Mouse (Mus musculus) heart, embryonic 10.5 days (tissue): ENCODE measurements around the gene Pigb. TPM values are rescaled to one million over a fixed set of nuclear protein-coding genes. Genes with fewer than 3 reads are reported as not detected.
A peak's percentile ranks its signal among the peaks of the same experiment; 100 is the strongest.
"Not testable (repeated sequence)": the region's sequence is repeated elsewhere in the genome, so short reads cannot be mapped to it uniquely, and the experiment has no call there.

Experiments used
- DNase-seq: peaks from one replicate; pipeline ENCODE4 v3.0.0-alpha.2; 2017; ENCODE audit warnings: low spot score
- H3K27ac ChIP-seq: fragments of 300-500 bp; sonication (generic); 2 replicates; pipeline ENCODE4 v1.5.1; 2016; ENCODE audit warnings: mild to moderate bottlenecking
- H3K27me3 ChIP-seq: fragments of 300-500 bp; sonication (generic); 2 replicates; pipeline ENCODE4 v1.6.1; 2016; ENCODE audit warnings: mild to moderate bottlenecking; ENCODE audit not compliant: poor library complexity, insufficient read depth, severe bottlenecking
- H3K36me3 ChIP-seq: fragments of 300-500 bp; sonication (generic); 2 replicates; pipeline ENCODE4 v1.6.1; 2016; ENCODE audit warnings: mild to moderate bottlenecking, moderate library complexity
- H3K4me1 ChIP-seq: fragments of 300-500 bp; sonication (generic); 2 replicates; pipeline ENCODE4 v1.6.1; 2016; ENCODE audit warnings: mild to moderate bottlenecking
- H3K4me3 ChIP-seq: fragments of 300-500 bp; sonication (generic); 2 replicates; pipeline ENCODE4 v1.5.1; 2016; ENCODE audit warnings: mild to moderate bottlenecking, moderate library complexity
- H3K9me3 ChIP-seq: fragments of 300-500 bp; sonication (generic); 2 replicates; pipeline ENCODE4 v1.6.1; 2016; ENCODE audit warnings: mild to moderate bottlenecking, moderate library complexity
- WGBS: fragments of 180-500 bp; shearing (Covaris S2); methylation state at CpG from one replicate; pipeline ENCODE4 v1.1.7; 2016; 5-methylcytosine and 5-hydroxymethylcytosine counted together
- polyA plus RNA-seq: library from polyadenylated mRNA; unstranded; fragments of >200 nt; fragmentation: Nextera tagmentation; extraction: Ambion mirVana; gene quantifications from 2 replicates; pipeline ENCODE4 v1.2.1, GENCODE M21; 2016

Pigb gene
- polyA plus RNA-seq: 10.9 and 13.2 TPM in 2 replicates

DNA sequence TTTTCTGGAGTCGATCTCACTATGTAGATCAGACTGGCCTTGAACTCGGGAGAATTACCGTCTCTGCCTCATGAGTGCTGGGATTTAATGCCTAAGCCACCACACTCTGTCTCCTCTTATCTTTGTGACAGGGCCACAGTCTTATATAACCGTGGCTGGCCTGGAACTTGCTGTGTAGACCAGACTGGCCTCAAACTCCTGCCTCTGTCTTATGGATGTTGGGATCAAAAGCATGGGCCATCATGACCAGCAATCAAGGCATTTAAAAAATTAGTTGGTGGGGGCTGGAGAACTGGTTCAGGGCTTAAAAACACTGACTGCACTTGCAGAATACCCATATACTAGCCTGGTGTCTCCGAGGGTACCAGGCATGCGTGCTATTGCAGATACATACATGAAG lies at the start of gene Pigb:
Gene Pigb (minus strand): TSS at position 299 of the 400 bp plus-strand sequence.
- H3K4me3 ChIP-seq: peak within 1 kb of the TSS; percentile 90
- no peaks in the 10 kb centered on the region for H3K36me3 ChIP-seq
- WGBS: 30% methylated on average over 6 of the region's 6 CpGs
- H3K4me1 ChIP-seq: peaks cover 26% of the 10 kb centered on the region
- H3K27me3 ChIP-seq: no peaks in the 10 kb centered on the region
- no peaks in the 10 kb centered on the region for H3K9me3 ChIP-seq
- DNase-seq: no peak
- H3K27ac ChIP-seq: peak within 1 kb of the TSS; percentile 92

DNA sequence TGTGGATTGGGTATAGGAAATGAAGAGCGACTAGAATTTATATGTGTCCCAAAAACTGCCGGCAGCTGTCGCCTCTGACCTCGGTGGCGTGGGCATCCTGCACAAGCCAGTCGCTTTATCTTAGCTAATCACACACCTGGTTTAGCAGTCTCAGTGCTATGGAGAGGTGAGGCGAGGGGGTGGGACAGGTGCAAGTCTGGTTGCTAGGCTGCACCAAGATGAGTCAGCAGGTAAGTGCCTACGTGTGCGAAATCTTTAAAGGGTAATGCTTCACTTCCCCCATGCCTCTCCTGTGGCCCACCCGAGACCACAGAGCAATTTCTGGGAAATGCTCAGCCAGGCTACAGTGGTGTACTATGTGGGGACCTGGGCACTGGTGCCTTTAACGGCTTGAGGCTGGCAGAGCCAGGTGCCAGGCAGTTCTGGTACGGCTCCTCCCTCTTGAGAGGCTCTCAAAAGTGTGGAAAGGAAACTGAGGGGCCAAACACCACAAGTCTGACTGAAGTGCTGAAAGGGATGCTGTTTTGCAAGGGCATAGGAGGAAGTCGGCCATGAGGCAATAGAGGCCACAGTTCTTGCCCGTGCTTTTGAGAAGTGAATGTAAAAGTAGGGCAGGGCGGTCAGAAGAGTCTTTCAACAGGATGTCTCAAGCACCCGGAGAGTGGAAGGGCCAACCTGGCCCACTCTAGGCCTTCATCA lies 49.2 kb upstream of the Pigb start:
- H3K36me3 ChIP-seq: no peaks in the 10 kb centered on the region
- 66% methylated on average over 16 of the region's 16 CpGs for WGBS
- peaks cover 16% of the 10 kb centered on the region; the same call in 1 of the 2 replicates for H3K27me3 ChIP-seq
- no peaks in the 10 kb centered on the region for H3K9me3 ChIP-seq
- DNase-seq: no peak
- no peak overlapping the region for H3K4me3 ChIP-seq
- no peak overlapping the region for H3K27ac ChIP-seq
- peaks cover 8% of the 10 kb centered on the region; the same call in 1 of the 2 replicates for H3K4me1 ChIP-seq

DNA sequence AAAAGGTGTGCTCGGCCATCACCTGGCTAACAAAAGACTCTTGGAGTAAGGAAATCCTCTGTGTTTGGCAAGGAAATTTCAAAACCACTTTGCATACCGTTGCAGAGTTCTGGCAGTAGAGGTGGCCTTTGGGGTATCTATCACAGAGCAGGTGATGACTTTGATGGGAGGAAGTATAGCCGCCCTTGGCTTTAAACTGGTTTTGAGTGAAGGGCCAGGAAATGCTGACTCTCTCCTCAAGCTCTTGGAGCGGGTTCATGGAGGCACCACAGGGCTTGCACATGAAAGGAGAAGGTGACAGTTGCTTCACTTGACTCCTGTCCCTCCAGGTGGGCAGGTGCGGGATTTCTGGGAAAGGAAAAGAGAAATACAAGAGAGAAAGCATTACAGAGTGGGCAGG lies 47.4 kb upstream of the Pigb start:
- H3K9me3 ChIP-seq: no peaks in the 10 kb centered on the region
- no peak for DNase-seq
- 69% methylated on average over 5 of the region's 5 CpGs for WGBS
- H3K36me3 ChIP-seq: no peaks in the 10 kb centered on the region
- no peak overlapping the region for H3K27ac ChIP-seq
- H3K4me1 ChIP-seq: peaks cover 8% of the 10 kb centered on the region; the same call in 1 of the 2 replicates
- peaks cover 16% of the 10 kb centered on the region; the same call in 1 of the 2 replicates for H3K27me3 ChIP-seq
- H3K4me3 ChIP-seq: no peak overlapping the region

DNA sequence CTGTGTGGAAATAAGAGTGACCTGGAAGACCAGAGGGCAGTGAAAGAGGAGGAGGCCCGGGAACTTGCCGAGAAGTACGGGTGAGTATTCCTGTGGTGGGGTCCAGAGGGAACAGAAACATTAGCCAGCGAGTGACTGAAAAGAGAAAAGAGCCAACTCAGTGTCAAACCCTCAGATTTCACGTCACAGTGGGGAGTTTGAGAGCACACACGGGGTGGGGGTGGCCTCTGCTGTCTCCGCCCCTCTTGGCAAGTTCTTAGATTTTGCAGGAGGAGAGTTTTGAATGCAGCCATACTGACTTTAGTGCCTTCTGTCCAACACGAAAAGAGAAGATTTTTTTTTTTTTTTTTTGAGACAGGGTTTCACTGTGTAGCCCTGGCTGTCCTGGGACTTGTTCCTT lies 46.9 kb upstream of the Pigb start:
- Histone ChIP-seq H3K4me3 (no peak overlapping the region), H3K27ac (no peak overlapping the region), H3K36me3 (no peaks in the 10 kb centered on the region), H3K9me3 (no peaks in the 10 kb centered on the region), H3K4me1 (peaks cover 8% of the 10 kb centered on the region; the same call in 1 of the 2 replicates), H3K27me3 (peaks cover 16% of the 10 kb centered on the region; the same call in 1 of the 2 replicates)
- WGBS: 64% methylated on average over 8 of the region's 8 CpGs
- DNase-seq: no peak

DNA sequence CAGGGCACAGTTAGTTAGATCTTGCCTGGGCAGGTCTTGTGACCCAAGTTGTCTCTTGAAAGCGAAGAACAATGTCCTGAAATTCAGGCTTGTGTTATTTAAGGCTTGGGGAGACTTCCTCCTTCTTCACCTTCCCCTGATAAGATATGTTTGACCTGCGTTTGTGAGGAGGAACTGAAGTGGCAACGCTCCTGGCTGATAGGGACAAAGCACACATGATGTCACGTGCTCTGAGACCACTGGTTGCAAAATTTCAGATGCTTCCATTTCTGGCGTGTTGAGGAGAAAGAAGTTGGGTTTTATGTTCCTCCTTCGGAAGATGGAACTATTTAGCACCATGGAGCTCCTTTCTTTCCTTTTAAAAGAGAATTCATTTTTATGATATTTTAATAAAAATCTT lies 45.7 kb upstream of the Pigb start:
- peaks cover 8% of the 10 kb centered on the region; the same call in 1 of the 2 replicates for H3K4me1 ChIP-seq
- H3K4me3 ChIP-seq: no peak overlapping the region
- no peak for DNase-seq
- H3K27ac ChIP-seq: no peak overlapping the region
- H3K27me3 ChIP-seq: peaks cover 16% of the 10 kb centered on the region; the same call in 1 of the 2 replicates
- no peaks in the 10 kb centered on the region for H3K9me3 ChIP-seq
- no peaks in the 10 kb centered on the region for H3K36me3 ChIP-seq
- 47% methylated on average over 6 of the region's 6 CpGs for WGBS

DNA sequence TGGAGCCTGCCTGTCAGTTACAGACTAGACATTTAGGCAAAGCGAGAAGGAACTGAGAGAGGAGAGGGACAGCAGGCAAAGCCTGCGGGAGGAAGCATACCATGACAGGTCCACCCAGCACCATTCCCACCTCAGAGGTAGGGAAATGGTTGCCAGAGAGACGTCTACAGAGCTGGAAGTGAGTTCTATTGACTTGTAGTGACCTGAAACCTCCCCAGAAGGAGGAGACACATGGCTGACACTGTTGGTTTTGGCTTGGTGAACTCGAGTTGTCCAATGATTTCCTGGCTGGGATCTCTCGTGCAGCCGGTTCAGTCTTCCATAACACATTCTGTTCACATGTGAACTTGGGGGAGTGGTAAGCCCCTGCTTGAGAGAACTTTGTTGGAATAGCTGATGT lies 43.8 kb upstream of the Pigb start:
- Histone ChIP-seq H3K36me3 (no peaks in the 10 kb centered on the region), H3K4me1 (peaks cover 8% of the 10 kb centered on the region; the same call in 1 of the 2 replicates), H3K4me3 (no peak overlapping the region), H3K9me3 (no peaks in the 10 kb centered on the region), H3K27me3 (peaks cover 11% of the 10 kb centered on the region; the same call in 1 of the 2 replicates), H3K27ac (no peak overlapping the region)
- 70% methylated on average over 6 of the region's 6 CpGs for WGBS
- DNase-seq: no peak

DNA sequence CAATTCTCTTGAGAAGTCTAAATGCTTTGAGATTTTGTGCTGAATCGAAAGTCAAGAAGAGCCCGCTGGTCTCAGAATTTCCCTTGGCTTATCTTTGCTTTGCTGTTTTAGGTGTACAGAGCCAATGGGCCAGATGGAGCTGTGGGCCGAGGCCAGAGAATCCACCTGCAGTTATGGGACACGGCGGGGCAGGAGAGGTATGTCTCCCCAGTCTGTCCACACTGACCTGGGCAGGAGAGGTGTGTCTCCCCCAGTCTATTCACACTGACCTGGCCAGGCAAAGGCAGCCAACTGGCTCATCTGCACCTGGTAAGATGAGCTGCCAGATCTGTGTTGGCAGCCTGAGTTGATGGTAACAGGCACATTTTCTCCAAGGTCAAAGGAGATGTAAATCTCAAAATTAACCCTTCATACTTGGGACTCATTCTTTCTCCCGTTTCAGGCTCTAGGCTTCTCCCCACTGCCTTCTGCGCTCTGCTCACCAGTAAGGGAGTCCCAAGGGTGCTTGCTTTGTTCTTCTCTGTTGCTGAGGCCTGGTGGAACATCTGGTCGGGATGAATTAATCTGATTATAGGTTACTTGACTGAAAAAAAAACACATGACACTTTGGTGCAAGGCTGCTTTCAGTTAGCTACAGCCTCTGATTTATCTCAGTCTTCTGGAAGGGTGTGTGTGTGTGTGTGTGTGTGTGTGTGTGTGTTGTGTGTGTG lies 42.3 kb upstream of the Pigb start:
- no peak for DNase-seq
- H3K27me3 ChIP-seq: no peaks in the 10 kb centered on the region
- H3K36me3 ChIP-seq: no peaks in the 10 kb centered on the region
- peaks cover 8% of the 10 kb centered on the region; the same call in 1 of the 2 replicates for H3K4me1 ChIP-seq
- WGBS: 80% methylated on average over 8 of the region's 8 CpGs
- H3K4me3 ChIP-seq: no peak overlapping the region
- no peak overlapping the region for H3K27ac ChIP-seq
- H3K9me3 ChIP-seq: no peaks in the 10 kb centered on the region

DNA sequence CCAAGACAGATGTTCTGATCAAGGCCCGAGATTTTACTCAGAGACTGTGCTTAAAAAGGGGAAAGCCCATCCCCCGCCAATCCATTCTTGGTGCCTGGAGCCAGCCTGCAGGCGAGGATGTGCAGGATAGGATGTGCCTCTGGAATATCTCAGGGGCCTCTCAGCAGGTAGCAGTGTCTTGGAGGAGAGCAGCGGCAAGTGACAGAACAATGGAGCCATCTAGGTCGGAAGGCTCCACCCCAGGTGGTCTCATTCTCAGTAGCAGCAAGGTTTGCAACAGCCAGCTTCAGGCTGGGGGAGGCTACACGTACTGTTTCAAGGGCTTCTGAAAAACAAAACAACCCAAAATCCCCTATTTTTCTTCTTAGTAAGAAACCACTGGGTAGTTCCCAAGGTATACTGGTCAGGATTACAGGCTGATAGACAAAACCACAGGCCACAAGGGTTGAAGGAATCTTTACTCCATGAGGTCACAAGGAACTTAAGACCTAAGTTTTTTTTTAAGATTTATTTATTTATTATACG lies 39.7 kb upstream of the Pigb start:
- WGBS: 43% methylated on average over 7 of the region's 7 CpGs
- Histone ChIP-seq H3K4me1 (no peaks in the 10 kb centered on the region), H3K27me3 (no peaks in the 10 kb centered on the region)

DNA sequence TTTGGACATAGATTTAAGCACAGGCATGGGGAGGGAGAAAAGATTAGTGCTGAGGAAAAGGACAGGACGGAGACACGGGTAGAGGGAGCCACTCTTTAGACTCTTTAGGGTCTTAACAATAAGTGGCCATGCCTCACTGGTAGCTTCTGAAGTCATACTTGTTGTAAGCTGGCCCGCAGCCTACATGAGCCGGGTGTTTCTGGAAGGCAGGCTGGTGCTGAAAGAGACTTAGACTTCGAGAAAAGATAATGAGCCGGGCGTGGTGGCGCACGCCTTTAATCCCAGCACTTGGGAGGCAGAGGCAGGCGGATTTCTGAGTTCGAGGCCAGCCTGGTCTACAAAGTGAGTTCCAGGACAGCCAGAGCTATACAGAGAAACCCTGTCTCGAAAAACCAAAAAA lies 39.2 kb upstream of the Pigb start:
- WGBS: 82% methylated on average over 11 of the region's 12 CpGs
- H3K27me3 ChIP-seq, DNase-seq, H3K27ac ChIP-seq, H3K4me1 ChIP-seq, H3K9me3 ChIP-seq, H3K36me3 ChIP-seq, H3K4me3 ChIP-seq: not testable (repeated sequence)

More for the DNA sequence above, 39.7 kb upstream of the Pigb start:
- DNase-seq: no peak
- Histone ChIP-seq H3K27ac (no peak overlapping the region), H3K4me3 (no peak overlapping the region), H3K9me3 (no peaks in the 10 kb centered on the region), H3K36me3 (no peaks in the 10 kb centered on the region)

DNA sequence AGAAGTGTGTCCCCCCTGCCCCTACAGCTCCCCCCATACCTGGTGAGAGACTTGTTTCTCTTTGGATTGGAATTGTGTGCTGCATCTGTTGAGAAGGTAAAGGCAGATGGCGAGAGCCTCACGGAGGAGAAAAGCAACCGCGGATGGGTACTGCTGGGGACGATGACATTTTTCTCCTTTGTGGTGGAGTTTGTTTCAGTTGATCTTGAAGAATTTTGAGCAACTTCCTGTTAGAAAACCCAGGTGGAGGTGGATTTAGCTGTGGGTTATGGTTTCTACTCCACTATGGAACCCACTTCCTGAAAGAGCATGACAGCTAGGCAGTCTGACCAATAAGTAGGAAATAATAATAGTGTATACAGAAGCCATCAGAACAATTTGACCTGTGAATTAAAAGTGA lies 33.0 kb upstream of the Pigb start:
- Histone ChIP-seq H3K4me1 (peaks cover 17% of the 10 kb centered on the region), H3K36me3 (no peaks in the 10 kb centered on the region), H3K27ac (no peak overlapping the region), H3K27me3 (no peaks in the 10 kb centered on the region), H3K4me3 (no peak overlapping the region), H3K9me3 (no peaks in the 10 kb centered on the region)
- no peak for DNase-seq
- 88% methylated on average over 5 of the region's 5 CpGs for WGBS

DNA sequence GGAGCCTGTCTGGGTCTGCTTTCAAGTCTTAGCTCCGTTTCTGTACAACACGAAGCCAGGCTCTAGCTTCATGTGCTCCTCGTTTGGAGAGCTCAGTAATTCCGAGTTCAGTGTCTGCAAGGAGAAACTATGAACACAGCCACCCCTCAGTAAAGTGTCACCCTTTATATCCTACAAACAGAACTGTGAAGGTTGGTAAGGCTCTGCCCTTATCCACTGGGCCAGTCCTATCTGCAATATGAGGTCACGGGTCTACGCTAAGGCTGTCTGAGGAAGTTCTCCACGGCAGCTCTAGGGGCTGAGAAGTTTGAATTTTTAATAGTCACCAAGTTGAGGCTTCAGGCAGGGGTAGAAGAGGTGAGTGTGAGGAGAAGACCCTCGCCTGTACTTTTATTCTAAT lies 32.2 kb upstream of the Pigb start:
- Histone ChIP-seq H3K9me3 (no peaks in the 10 kb centered on the region), H3K27ac (no peak overlapping the region), H3K4me1 (peaks cover 24% of the 10 kb centered on the region), H3K4me3 (no peak overlapping the region), H3K27me3 (no peaks in the 10 kb centered on the region), H3K36me3 (no peaks in the 10 kb centered on the region)
- no peak for DNase-seq
- 73% methylated on average over 8 of the region's 8 CpGs for WGBS

DNA sequence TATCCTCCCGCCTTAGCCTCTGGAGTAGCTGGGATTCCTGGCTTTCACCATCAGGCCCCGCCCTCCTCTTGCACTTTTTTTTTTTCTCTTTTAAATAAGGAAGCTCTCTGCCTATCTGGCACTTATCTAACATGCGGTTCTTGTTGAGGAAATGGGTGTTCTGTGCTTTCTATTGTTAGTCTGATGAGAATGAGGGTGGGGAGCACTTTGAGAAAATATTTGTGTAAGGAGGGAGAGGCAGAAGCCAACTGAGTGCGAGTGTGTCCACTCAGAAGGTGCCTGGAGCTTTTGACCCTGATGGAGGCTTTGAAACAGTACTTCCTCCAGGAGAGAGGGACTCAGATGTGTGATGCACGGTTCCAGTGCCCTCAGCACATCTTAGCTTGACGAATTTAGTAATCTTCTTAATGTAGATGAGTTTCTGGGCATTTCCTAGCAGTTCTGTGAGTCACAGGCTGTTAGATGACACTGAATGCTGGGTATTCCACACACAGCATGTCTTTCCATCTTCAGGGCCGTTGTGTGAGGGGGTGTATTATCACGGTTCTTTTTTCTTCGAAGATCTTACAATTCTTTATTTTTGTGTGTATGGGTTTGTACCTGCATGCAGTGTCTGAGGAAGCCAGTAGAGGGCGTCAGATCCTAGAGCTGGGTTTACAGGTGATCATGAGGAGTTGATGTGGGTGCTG lies 30.9 kb upstream of the Pigb start:
- no peak overlapping the region for H3K4me3 ChIP-seq
- H3K9me3 ChIP-seq: no peaks in the 10 kb centered on the region
- no peaks in the 10 kb centered on the region for H3K36me3 ChIP-seq
- WGBS: 53% methylated on average over 10 of the region's 10 CpGs
- no peaks in the 10 kb centered on the region for H3K27me3 ChIP-seq
- peaks cover 33% of the 10 kb centered on the region for H3K4me1 ChIP-seq
- no peak overlapping the region for H3K27ac ChIP-seq
- DNase-seq: no peak

DNA sequence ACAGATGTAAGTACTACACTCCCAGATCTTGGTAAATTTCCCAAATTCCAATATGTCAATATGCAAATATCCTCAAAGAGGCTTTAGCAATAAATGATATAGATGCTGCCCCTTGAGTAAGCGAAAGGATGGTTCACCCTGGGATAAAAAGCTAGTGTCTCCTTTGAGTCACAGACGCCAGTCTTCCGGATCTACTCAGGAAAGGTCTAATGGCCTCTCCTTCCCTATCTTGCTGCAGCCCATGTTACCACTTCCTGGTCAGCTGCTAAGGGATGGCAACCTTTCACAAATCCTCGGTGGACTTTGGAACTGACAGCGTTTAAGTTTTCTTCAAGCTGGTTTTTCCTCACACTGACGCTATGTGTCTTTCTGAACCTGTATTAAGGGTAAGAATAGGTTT lies 28.5 kb upstream of the Pigb start:
- DNase-seq: no peak

More for the DNA sequence above, 28.5 kb upstream of the Pigb start:
- Histone ChIP-seq H3K27me3 (no peaks in the 10 kb centered on the region), H3K4me1 (peaks cover 36% of the 10 kb centered on the region), H3K36me3 (no peaks in the 10 kb centered on the region), H3K27ac (no peak overlapping the region), H3K9me3 (no peaks in the 10 kb centered on the region), H3K4me3 (no peak overlapping the region)
- WGBS: 65% methylated on average over 6 of the region's 6 CpGs
